Mouse (Mus musculus) limb, embryonic 15.5 days (tissue): Measurements from ENCODE around the gene Ptms. TPM values are rescaled to one million over a fixed set of nuclear protein-coding genes. Genes with fewer than 3 reads are reported as not detected.

Experiments
- ATAC-seq: fragments of 200-750 bp; cut with Nextera tagmentation; 2 replicates; pipeline ENCODE4 v1.8.0; 2017; ENCODE audit warnings: low read depth, moderate TSS enrichment; ENCODE audit not compliant: insufficient number of reproducible peaks, low FRiP score, low TSS enrichment
- H3K27ac ChIP-seq: fragments of 300-500 bp; sonication (generic); 2 replicates; pipeline ENCODE4 v1.5.1; 2015; ENCODE audit warnings: moderate library complexity, mild to moderate bottlenecking, inconsistent platforms
- H3K27me3 ChIP-seq: fragments of 300-500 bp; sonication (generic); 2 replicates; pipeline ENCODE4 v1.6.1; 2015; ENCODE audit warnings: inconsistent platforms
- H3K36me3 ChIP-seq: fragments of 300-500 bp; sonication (generic); 2 replicates; pipeline ENCODE4 v1.6.1; 2015; ENCODE audit warnings: inconsistent platforms
- H3K4me1 ChIP-seq: fragments of 300-500 bp; sonication (generic); 2 replicates; pipeline ENCODE4 v1.6.1; 2015; ENCODE audit warnings: inconsistent platforms
- H3K4me2 ChIP-seq: fragments of 300-500 bp; sonication (generic); 2 replicates; pipeline ENCODE4 v1.6.1; 2015; ENCODE audit warnings: mild to moderate bottlenecking, inconsistent platforms
- H3K4me3 ChIP-seq: fragments of 300-500 bp; sonication (generic); 2 replicates; pipeline ENCODE4 v1.5.1; 2015; ENCODE audit warnings: mild to moderate bottlenecking, inconsistent platforms
- H3K9ac ChIP-seq: fragments of 300-500 bp; sonication (generic); 2 replicates; pipeline ENCODE4 v1.6.1; 2015; ENCODE audit warnings: inconsistent platforms
- H3K9me3 ChIP-seq: fragments of 300-500 bp; sonication (generic); 2 replicates; pipeline ENCODE4 v1.6.1; 2016; ENCODE audit warnings: inconsistent platforms
- WGBS: fragments of 180-500 bp; shearing (Covaris S2); methylation state at CpG from one replicate; pipeline ENCODE4 v1.1.7; 2015; 5-methylcytosine and 5-hydroxymethylcytosine counted together
- polyA plus RNA-seq: library from polyadenylated mRNA; unstranded; fragments of >200 nt; fragmentation: Nextera tagmentation; extraction: Ambion mirVana; gene quantifications from 2 replicates; pipeline ENCODE4 v1.2.1, GENCODE M21; 2015

The Ptms gene
- polyA plus RNA-seq, 1 experiment from 2014 or later, result 331 TPM

- WGBS, result 53% methylated on average over 6 of the region's 6 CpGs
- H3K4me3 ChIP-seq, result no peak overlapping the region
- no peaks in the 10 kb centered on the region for H3K4me1 ChIP-seq
- H3K27me3 ChIP-seq, result no peaks in the 10 kb centered on the region
- no peaks in the 10 kb centered on the region for H3K9me3 ChIP-seq
- no peak overlapping the region for H3K27ac ChIP-seq
- no peaks in the 10 kb centered on the region for H3K36me3 ChIP-seq
- H3K9ac ChIP-seq, result no peak overlapping the region
- no peak overlapping the region for H3K4me2 ChIP-seq
- ATAC-seq, result no peak
Measured at GRCm38 (mm10) chr6:124879390-124879789, 40.5 kb downstream of the Ptms start.

DNA sequence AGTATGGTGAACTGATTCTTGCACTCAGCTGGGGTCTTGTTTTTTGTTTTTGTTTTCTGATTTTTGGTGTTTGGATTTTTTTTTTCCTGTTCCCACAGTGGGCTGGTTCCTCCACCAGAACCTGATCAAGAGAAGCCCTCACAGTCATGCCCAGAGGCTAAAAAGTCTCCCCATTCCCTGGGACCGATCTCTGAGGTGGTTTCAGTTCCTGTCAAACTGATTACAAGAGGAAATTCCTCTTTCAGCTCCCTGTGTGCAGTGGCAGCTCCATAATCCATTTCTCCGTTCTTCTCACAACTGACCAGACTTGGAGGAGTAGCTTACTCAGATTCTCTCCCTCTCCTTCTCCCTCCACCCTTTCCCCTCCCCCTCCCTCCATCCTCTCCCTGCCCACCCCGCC is 45.6 kb downstream of the Ptms start:
- H3K4me3 ChIP-seq, result no peak overlapping the region
- H3K4me2 ChIP-seq, result no peak overlapping the region
- WGBS, result 42% methylated on average over 2 of the region's 3 CpGs
- H3K27ac ChIP-seq, result no peak overlapping the region
- ATAC-seq, result no peak
- H3K9ac ChIP-seq, result no peak overlapping the region
- H3K4me1 ChIP-seq, result no peaks in the 10 kb centered on the region
- H3K9me3 ChIP-seq, result no peaks in the 10 kb centered on the region
- no peaks in the 10 kb centered on the region for H3K36me3 ChIP-seq
- no peaks in the 10 kb centered on the region for H3K27me3 ChIP-seq

- H3K27ac ChIP-seq, result no peak overlapping the region
- no peaks in the 10 kb centered on the region for H3K36me3 ChIP-seq
- H3K9ac ChIP-seq, result no peak overlapping the region
- no peak overlapping the region for H3K4me3 ChIP-seq
- WGBS, result 55% methylated on average over 6 of the region's 7 CpGs
- no peaks in the 10 kb centered on the region for H3K9me3 ChIP-seq
- no peaks in the 10 kb centered on the region for H3K27me3 ChIP-seq
- H3K4me2 ChIP-seq, result no peak overlapping the region
- H3K4me1 ChIP-seq, result peaks cover 32% of the 10 kb centered on the region
- ATAC-seq, result no peak
Measured at GRCm38 (mm10) chr6:124866560-124866959, 53.3 kb downstream of the Ptms start.

DNA sequence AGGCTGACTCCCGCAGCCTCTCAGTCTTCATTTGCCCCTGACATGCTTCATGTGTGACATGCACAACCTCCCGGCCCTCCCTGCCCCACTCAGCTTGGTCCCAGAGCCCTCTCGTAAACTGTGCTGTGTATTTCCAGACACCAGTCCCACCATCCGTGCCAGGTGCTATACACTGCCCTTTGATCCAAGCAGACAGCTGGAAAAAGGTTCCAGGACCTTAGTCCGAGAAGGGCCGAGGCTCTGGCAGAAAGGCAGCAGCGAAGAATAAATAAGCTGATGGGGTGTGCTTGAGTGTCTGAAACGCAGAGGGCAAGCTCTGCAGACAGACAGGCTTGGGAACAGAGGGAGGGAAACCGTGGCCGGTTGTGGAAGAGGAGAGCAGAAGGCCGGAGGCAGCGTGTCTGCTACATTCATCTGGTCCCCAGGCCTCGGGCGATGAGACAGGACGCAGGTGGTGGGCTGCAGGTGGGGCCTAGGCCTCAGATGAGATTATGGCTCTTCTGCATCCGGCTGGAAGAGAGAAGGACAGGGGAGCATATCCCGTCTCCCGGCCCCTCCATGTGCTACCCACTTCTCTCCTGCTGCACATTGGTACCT is 54.0 kb downstream of the Ptms start:
- Histone ChIP-seq H3K27ac (no peak overlapping the region), H3K36me3 (no peaks in the 10 kb centered on the region), H3K9ac (no peak overlapping the region), H3K4me3 (no peak overlapping the region), H3K9me3 (no peaks in the 10 kb centered on the region), H3K27me3 (no peaks in the 10 kb centered on the region), H3K4me1 (peaks cover 39% of the 10 kb centered on the region), H3K4me2 (no peak overlapping the region)
- WGBS, result 30% methylated on average over 17 of the region's 18 CpGs
- no peak for ATAC-seq

Other genes with a start within 250 kb of the Ptms start
- 164 and 183 TPM in 2 replicates for gene Emg1, start 207.9 kb downstream of the Ptms start, polyA plus RNA-seq
- gene Phb2, start 207.8 kb downstream of the Ptms start, polyA plus RNA-seq, result 285 and 312 TPM in 2 replicates
- gene Ptpn6, start 181.4 kb downstream of the Ptms start, polyA plus RNA-seq, result 17.4 and 17.8 TPM in 2 replicates
- 356 and 402 TPM in 2 replicates for gene Grcc10, start 178.7 kb downstream of the Ptms start, polyA plus RNA-seq
- gene Gm45234, start 164.1 kb downstream of the Ptms start, polyA plus RNA-seq, result 0.10 TPM in 1 of 2 replicates, not detected in the other
- gene Atn1, start 163.6 kb downstream of the Ptms start, polyA plus RNA-seq, result 15.1 and 15.7 TPM in 2 replicates
- 7.9 and 9.1 TPM in 2 replicates for gene Eno2, start 150.4 kb downstream of the Ptms start, polyA plus RNA-seq
- 0.36 and 0.83 TPM in 2 replicates for gene Lrrc23, start 140.4 kb downstream of the Ptms start, polyA plus RNA-seq
- gene Spsb2, start 111.4 kb downstream of the Ptms start, polyA plus RNA-seq, result 14.1 and 15.5 TPM in 2 replicates
- gene Tpi1, start 105.8 kb downstream of the Ptms start, polyA plus RNA-seq, result 940 and 1,131 TPM in 2 replicates
- 134 and 136 TPM in 2 replicates for gene Usp5, start 90.6 kb downstream of the Ptms start, polyA plus RNA-seq
- 124 and 141 TPM in 2 replicates for gene Cdca3, start 90.6 kb downstream of the Ptms start, polyA plus RNA-seq
- gene Gnb3, start 79.8 kb downstream of the Ptms start, polyA plus RNA-seq, result 0.96 and 3.2 TPM in 2 replicates
- gene P3h3, start 62.4 kb downstream of the Ptms start, polyA plus RNA-seq, result 43.7 and 62.3 TPM in 2 replicates
- 1.6 and 2.9 TPM in 2 replicates for gene Gpr162, start 56.1 kb downstream of the Ptms start, polyA plus RNA-seq
- 0.24 and 0.31 TPM in 2 replicates for gene Cd4, start 31.9 kb downstream of the Ptms start, polyA plus RNA-seq
- gene Lag3, start 8.4 kb downstream of the Ptms start, polyA plus RNA-seq, result 2.3 TPM in 2 replicates
- 352 and 365 TPM in 2 replicates for gene Mlf2, start 11.3 kb upstream of the Ptms start, polyA plus RNA-seq
- 146 and 160 TPM in 2 replicates for gene Cops7a, start 45.4 kb upstream of the Ptms start, polyA plus RNA-seq
- 20.8 and 21.3 TPM in 2 replicates for gene Pianp, start 76.6 kb upstream of the Ptms start, polyA plus RNA-seq
- 16.9 and 17.9 TPM in 2 replicates for gene Zfp384, start 89.0 kb upstream of the Ptms start, polyA plus RNA-seq
- gene Ing4, start 119.7 kb upstream of the Ptms start, polyA plus RNA-seq, result 141 and 146 TPM in 2 replicates
- gene Acrbp, start 129.6 kb upstream of the Ptms start, polyA plus RNA-seq, result 9.9 and 12.4 TPM in 2 replicates
- gene Lpar5, start 147.8 kb upstream of the Ptms start, polyA plus RNA-seq, result 6.5 and 6.6 TPM in 2 replicates
- gene Chd4, start 175.9 kb upstream of the Ptms start, polyA plus RNA-seq, result 66.7 TPM in 2 replicates
- 54.4 and 58.0 TPM in 2 replicates for gene Nop2, start 211.8 kb upstream of the Ptms start, polyA plus RNA-seq
- 26.6 and 46.8 TPM in 2 replicates for gene Iffo1, start 225.1 kb upstream of the Ptms start, polyA plus RNA-seq
- gene Gapdh, start 246.4 kb upstream of the Ptms start, polyA plus RNA-seq, result 1,547 and 1,728 TPM in 2 replicates